Mouse (Mus musculus): ENCODE data around the gene Galr2. TPM values are rescaled to one million over a fixed set of nuclear protein-coding genes. Genes with fewer than 3 reads are reported as not detected.
A peak's percentile ranks its signal among the peaks of the same experiment; 100 is the strongest.
"Not testable (repeated sequence)": the region's sequence is repeated elsewhere in the genome, so short reads cannot be mapped to it uniquely, and the experiment has no call there.

Gene Galr2
- polyA plus RNA-seq, 1 experiment, result 0.59 TPM

DNA sequence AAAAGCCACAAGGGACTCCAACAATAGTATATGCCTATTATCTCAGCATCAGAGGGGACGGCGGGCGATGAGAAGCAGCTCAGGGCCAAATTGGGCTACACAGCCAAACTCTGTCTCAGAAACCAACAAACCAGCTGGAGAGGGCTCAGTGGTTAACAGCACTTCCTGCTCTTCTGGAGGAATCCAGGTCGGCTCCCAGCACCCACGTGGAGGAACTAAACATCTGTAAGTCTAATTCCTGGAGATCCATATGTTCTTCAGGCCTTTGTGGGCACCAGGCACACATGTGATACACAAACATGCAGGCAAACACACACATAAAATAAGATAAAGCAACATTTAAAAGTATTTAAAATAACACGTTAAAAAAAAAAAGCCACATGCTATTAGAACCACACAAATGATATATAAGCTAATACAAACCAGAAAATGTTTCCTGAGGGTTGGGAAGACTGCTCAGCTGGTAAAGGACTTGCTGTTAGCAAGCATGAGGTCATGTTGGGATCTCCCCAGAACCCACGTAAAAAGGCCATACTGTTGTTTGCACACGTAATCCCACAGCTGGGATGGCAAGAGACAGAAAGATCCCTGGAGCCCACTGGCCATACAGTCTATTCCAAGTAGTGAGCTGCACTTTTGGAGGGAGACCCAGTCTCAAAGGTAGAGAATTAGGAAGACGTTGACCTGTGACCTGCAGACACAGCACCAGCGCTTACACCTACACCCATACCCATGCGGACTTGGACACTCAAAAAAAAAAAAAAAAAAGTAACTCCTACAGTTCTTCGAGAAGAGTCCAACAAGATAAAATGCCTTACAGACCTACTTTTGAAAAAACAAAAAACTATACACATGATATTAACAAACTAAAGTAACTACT, 7.9 kb upstream of the Galr2 start:
- Histone ChIP-seq H3K4me3 (ENCODE audit: control insufficient read depth, low read depth, low read length) (peak overlapping the region; percentile 80), H3K27me3 (ENCODE audit: control insufficient read depth, insufficient read depth, low read length) (no peaks in the 10 kb centered on the region), H3K4me1 (ENCODE audit: control insufficient read depth, insufficient read depth, low read length) (peaks cover 2% of the 10 kb centered on the region), H3K36me3 (ENCODE audit: control insufficient read depth, insufficient read depth, low read length) (peaks cover 2% of the 10 kb centered on the region), H3K27ac (ENCODE audit: control insufficient read depth, insufficient read depth, low read depth, low read length) (no peak overlapping the region)
- TF ChIP-seq CTCF (IDR thresholded peaks at IDR 0.05; ENCODE audit: control insufficient read depth, insufficient read depth, insufficient replicate concordance, low read depth, low read length) (no peak), POLR2A (IDR thresholded peaks at IDR 0.05; ENCODE audit: control insufficient read depth, low read depth, low read length) (no peak)

DNA sequence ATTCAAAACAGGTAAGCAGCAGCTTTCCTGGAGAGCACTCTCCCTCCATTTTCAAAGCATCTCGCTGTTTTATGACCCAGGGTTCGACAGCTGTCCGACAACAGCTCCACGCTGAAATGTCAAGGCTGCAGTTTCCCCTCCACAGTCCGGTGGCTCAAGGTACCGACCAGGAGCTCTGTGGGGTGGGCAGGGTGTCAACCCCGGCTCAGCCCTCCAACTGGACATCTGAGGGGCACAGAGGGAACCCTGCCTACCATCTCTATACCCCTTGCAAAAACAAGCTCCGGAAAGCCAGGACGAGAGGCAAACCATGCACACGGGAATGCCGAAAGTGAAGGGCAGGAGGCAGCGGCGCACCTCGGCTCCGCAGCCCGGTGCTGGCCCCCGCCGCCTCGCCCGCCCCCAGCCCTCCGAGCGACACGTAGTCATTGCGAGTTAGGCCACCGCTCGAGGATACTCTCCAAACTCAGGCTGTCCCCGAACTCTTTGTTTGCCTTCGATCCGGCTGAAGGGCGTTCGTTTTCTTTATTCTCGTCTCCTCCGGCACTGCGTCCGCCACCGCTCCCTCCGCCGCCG, 7.2 kb upstream of the Galr2 start:
- H3K36me3 ChIP-seq (ENCODE audit: control insufficient read depth, insufficient read depth, low read length), result no peaks in the 10 kb centered on the region; the same call in 1 of the 2 replicates
- no peaks in the 10 kb centered on the region for H3K27me3 ChIP-seq (ENCODE audit: control insufficient read depth, insufficient read depth, low read length)
- peak overlapping the region; percentile 47 for H3K27ac ChIP-seq (ENCODE audit: control insufficient read depth, insufficient read depth, low read depth, low read length)
- H3K4me1 ChIP-seq (ENCODE audit: control insufficient read depth, insufficient read depth, low read length), result peaks cover 2% of the 10 kb centered on the region
- TF ChIP-seq CTCF (IDR thresholded peaks at IDR 0.05; ENCODE audit: control insufficient read depth, insufficient read depth, insufficient replicate concordance, low read depth, low read length) (no peak), POLR2A (IDR thresholded peaks at IDR 0.05; ENCODE audit: control insufficient read depth, low read depth, low read length) (no peak)
- H3K4me3 ChIP-seq (ENCODE audit: control insufficient read depth, low read depth, low read length), result peak overlapping the region; percentile 80

DNA sequence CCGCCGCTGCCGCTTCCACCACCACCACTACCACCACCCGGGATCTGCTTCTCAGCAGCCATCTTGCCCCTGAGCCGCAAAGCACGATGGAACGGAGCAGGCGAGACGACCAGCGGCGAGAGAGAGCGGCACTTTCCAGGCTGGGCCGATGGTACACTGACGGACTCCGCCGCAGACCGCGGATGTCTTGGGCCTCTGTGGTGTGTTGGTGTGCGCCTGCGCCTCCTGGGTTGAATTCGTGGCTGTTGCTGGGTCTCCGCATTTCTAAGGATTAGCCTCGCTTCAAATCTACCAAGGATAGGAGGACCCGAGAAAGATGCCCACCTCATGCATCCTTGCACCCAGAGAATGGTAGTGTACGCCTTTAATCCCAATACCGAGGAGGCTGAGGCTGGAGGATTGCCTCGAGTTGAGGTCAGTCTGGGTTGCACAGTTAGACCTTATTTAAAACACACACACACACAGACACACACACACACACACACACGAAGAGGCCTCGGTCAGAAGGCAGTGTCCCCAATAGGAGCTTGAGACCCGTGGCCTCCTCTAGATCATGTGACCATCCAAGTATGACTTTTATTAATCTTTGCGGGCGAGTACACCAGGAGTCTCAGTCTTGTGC, 6.6 kb upstream of the Galr2 start, which contains the start of gene Srp68:
Gene Srp68, minus strand, starts transcription at position 173 of the 622 bp plus-strand sequence.
- H3K4me1 ChIP-seq (ENCODE audit: control insufficient read depth, insufficient read depth, low read length), result peaks cover 2% of the 10 kb centered on the region
- H3K36me3 ChIP-seq (ENCODE audit: control insufficient read depth, insufficient read depth, low read length), result no peaks in the 10 kb centered on the region
- H3K27ac ChIP-seq (ENCODE audit: control insufficient read depth, insufficient read depth, low read depth, low read length), result peak within 1 kb of the TSS; percentile 73
- TF ChIP-seq POLR2A (IDR thresholded peaks at IDR 0.05; ENCODE audit: control insufficient read depth, low read depth, low read length) (peak; percentile 97), CTCF (IDR thresholded peaks at IDR 0.05; ENCODE audit: control insufficient read depth, insufficient read depth, insufficient replicate concordance, low read depth, low read length) (no peak)
- H3K27me3 ChIP-seq (ENCODE audit: control insufficient read depth, insufficient read depth, low read length), result no peaks in the 10 kb centered on the region
- peak within 1 kb of the TSS; percentile 80 for H3K4me3 ChIP-seq (ENCODE audit: control insufficient read depth, low read depth, low read length)

DNA sequence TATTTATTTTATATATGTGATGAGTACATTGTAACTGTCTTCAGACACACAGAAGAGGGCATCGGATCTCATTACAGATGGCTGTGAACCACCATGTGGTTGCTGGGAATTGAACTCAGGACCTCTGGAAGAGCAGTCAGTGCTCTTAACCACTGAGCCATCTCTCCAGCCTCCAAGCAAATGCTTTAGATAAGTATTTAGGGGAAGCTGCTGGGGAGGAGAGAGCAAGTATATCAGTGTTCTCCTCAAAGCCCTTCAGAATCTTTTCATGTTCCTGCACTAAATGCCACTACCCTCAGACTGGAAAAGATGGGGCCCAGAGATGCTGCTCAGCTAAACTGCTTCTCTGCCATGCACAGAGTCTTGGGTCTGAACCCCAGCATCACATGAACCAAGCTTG, 3.6 kb upstream of the Galr2 start:
- not testable (repeated sequence) for H3K4me3 ChIP-seq (ENCODE audit: control insufficient read depth, low read depth, low read length); H3K27ac ChIP-seq (ENCODE audit: control insufficient read depth, insufficient read depth, low read depth, low read length); H3K27me3 ChIP-seq (ENCODE audit: control insufficient read depth, insufficient read depth, low read length); H3K4me1 ChIP-seq (ENCODE audit: control insufficient read depth, insufficient read depth, low read length); H3K36me3 ChIP-seq (ENCODE audit: control insufficient read depth, insufficient read depth, low read length)

DNA sequence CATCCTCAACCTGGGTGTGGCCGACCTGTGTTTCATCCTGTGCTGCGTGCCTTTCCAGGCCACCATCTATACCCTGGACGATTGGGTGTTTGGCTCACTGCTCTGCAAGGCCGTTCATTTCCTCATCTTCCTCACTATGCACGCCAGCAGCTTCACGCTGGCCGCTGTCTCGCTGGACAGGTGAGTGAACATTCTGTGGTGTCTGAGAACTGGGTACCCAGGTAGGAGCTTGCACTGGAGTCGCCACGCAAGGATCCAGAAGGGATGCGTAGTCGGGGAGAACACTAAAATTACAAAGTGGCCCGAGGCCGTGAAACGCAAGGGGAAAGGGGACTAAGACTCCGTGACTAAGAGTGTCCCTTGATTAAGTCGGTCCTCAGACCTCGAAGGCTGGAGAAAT, 932 bp downstream of the Galr2 start:
- Histone ChIP-seq H3K36me3 (ENCODE audit: control insufficient read depth, insufficient read depth, low read length) (no peaks in the 10 kb centered on the region), H3K4me1 (ENCODE audit: control insufficient read depth, insufficient read depth, low read length) (peaks cover 6% of the 10 kb centered on the region), H3K27me3 (ENCODE audit: control insufficient read depth, insufficient read depth, low read length) (no peaks in the 10 kb centered on the region), H3K27ac (ENCODE audit: control insufficient read depth, insufficient read depth, low read depth, low read length) (no peak overlapping the region), H3K4me3 (ENCODE audit: control insufficient read depth, low read depth, low read length) (peak overlapping the region; percentile 19)
- TF ChIP-seq CTCF (IDR thresholded peaks at IDR 0.05; ENCODE audit: control insufficient read depth, insufficient read depth, insufficient replicate concordance, low read depth, low read length) (no peak), POLR2A (IDR thresholded peaks at IDR 0.05; ENCODE audit: control insufficient read depth, low read depth, low read length) (no peak)

DNA sequence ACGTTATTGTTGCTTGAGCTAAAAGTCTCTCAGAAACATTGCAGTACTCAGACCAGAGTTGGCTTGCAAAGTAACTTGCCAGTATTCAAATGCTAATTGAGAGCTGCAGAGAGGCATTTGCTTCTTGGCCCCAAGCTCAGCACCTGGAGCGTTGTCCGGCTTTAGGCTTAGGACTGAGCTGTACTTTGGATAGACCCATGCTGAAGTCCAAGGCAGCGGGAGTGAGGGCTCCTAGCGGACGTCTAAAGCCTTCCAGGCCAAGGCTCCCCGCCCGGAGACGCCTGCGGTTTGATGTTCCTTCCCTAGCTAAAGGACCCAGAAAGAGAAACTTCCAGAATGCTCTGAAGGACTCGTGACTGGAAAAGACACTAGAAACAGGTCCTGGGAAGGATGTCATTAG, 1.4 kb downstream of the Galr2 start:
- Histone ChIP-seq H3K4me3 (ENCODE audit: control insufficient read depth, low read depth, low read length) (no peak overlapping the region), H3K27ac (ENCODE audit: control insufficient read depth, insufficient read depth, low read depth, low read length) (no peak overlapping the region)
- TF ChIP-seq POLR2A (IDR thresholded peaks at IDR 0.05; ENCODE audit: control insufficient read depth, low read depth, low read length), result no peak
- no peak for TF ChIP-seq CTCF (IDR thresholded peaks at IDR 0.05; ENCODE audit: control insufficient read depth, insufficient read depth, insufficient replicate concordance, low read depth, low read length)

DNA sequence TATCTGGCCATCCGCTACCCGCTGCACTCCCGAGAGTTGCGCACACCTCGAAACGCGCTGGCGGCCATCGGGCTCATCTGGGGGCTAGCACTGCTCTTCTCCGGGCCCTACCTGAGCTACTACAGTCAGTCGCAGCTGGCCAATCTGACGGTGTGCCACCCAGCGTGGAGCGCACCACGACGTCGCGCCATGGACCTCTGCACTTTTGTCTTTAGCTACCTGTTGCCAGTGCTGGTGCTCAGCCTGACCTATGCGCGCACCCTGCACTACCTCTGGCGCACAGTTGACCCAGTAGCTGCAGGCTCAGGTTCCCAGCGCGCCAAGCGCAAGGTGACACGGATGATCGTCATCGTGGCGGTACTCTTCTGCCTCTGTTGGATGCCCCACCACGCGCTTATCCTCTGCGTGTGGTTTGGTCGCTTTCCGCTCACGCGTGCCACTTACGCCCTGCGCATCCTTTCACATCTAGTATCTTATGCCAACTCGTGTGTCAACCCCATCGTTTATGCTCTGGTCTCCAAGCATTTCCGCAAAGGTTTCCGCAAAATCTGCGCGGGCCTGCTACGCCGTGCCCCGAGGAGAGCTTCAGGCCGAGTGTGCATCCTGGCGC, 2.3 kb downstream of the Galr2 start:
- Histone ChIP-seq H3K36me3 (ENCODE audit: control insufficient read depth, insufficient read depth, low read length) (peaks cover 1% of the 10 kb centered on the region; the same call in 1 of the 2 replicates), H3K4me3 (ENCODE audit: control insufficient read depth, low read depth, low read length) (peak overlapping the region; percentile 11), H3K27ac (ENCODE audit: control insufficient read depth, insufficient read depth, low read depth, low read length) (no peak overlapping the region), H3K4me1 (ENCODE audit: control insufficient read depth, insufficient read depth, low read length) (peaks cover 6% of the 10 kb centered on the region), H3K27me3 (ENCODE audit: control insufficient read depth, insufficient read depth, low read length) (no peaks in the 10 kb centered on the region)
- no peak for TF ChIP-seq POLR2A (IDR thresholded peaks at IDR 0.05; ENCODE audit: control insufficient read depth, low read depth, low read length)

More for the DNA sequence above, 1.4 kb downstream of the Galr2 start:
- no peaks in the 10 kb centered on the region for H3K36me3 ChIP-seq (ENCODE audit: control insufficient read depth, insufficient read depth, low read length)
- H3K4me1 ChIP-seq (ENCODE audit: control insufficient read depth, insufficient read depth, low read length), result peaks cover 6% of the 10 kb centered on the region
- no peaks in the 10 kb centered on the region for H3K27me3 ChIP-seq (ENCODE audit: control insufficient read depth, insufficient read depth, low read length)
